Comparison of ENCODE assay signal across 8 mouse cellular contexts in the genomic region with DNA sequence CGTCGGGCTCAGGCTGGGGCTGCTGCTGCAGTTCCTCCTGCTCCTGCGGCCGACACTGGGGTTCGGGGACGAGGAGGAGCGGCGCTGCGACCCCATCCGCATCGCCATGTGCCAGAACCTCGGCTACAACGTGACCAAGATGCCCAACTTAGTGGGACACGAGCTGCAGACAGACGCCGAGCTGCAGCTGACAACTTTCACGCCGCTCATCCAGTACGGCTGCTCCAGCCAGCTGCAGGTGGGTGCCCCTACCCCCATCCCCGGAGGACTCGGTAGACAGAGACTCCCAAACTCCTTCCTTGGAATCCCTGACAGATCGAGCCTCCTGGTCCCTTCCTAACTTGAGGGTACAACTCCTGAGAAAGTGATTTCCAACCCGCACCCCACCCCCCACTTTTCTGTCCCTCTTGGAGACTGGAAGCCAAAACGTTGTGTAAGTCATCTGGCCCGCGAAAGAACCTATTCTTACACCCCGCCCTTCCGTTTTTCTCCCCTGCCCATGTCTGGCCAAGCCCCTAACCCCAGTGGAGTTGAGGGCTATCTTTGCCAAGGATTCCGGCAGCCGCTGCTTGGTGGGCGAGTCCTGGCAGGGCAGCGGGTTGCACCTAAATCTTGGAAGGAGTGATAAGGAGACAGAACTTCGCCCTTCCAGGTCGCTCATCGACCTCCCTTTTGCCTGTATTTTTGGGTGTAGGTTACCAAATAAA. TPM values are rescaled to one million over a fixed set of nuclear protein-coding genes. Genes with fewer than 3 reads are reported as not detected.
DNase-seq lines count a peak whose midpoint lies in the region; ATAC-seq and TF ChIP-seq lines count a peak whose summit lies in the region.

No protein-coding gene starts in this region.

- 0% methylated on average over 35 of the region's 35 CpGs for WGBS in hindbrain, embryonic 15.5 days
- under 1% methylated on average over 35 of the region's 35 CpGs for WGBS in liver, embryonic 14.5 days (ENCODE audit: insufficient replicate concordance)

- TF ChIP-seq EP300 in liver, embryonic 14.5 days (IDR thresholded peaks at IDR 0.05; ENCODE audit: low read depth) = no peak

- peak overlapping the region; percentile 99 for H3K4me2 ChIP-seq in hindbrain, embryonic 15.5 days
- H3K4me2 ChIP-seq in liver, embryonic 14.5 days (ENCODE audit: low read depth) = peak overlapping the region; percentile 84

- no peaks in the 10 kb centered on the region for H3K36me3 ChIP-seq in hindbrain, embryonic 15.5 days
- H3K36me3 ChIP-seq in liver, embryonic 14.5 days (replicated peaks; ENCODE audit: control insufficient read depth, insufficient read depth, low read depth) = no peaks in the 10 kb centered on the region

- H3K4me1 ChIP-seq in hindbrain, embryonic 15.5 days (replicated peaks) = peaks cover 16% of the 10 kb centered on the region
- peaks cover 0 to 3% of the 10 kb centered on the region in 2 experiments; a peak in 1 of 4 replicates for H3K4me1 ChIP-seq in liver, embryonic 14.5 days (replicated peaks; ENCODE audit: control insufficient read depth in 2 of 2, insufficient read depth in 2 of 2, low read length in 1 of 2)

- no peaks in the 10 kb centered on the region for H3K9me3 ChIP-seq in hindbrain, embryonic 15.5 days
- no peaks in the 10 kb centered on the region for H3K9me3 ChIP-seq in liver, embryonic 14.5 days (ENCODE audit: control insufficient read depth, low read length)

- peak overlapping the region; percentile 91 for H3K4me3 ChIP-seq in left cerebral cortex, adult 2 months
- H3K4me3 ChIP-seq in hindbrain, embryonic 15.5 days = peak overlapping the region; percentile 72
- peak overlapping the region; percentile 44 to 61 for H3K4me3 ChIP-seq in liver, embryonic 14.5 days (ENCODE audit: insufficient read depth in 1 of 2, low read depth in 2 of 2, low read length in 2 of 2)

- no peak for DNase-seq in left cerebral cortex, adult 2 months (ENCODE audit: extremely low spot score in 1 of 2, low spot score in 2 of 2)
- DNase-seq in left cerebral cortex, postnatal 14 days (ENCODE audit: low spot score in 2 of 2) = no peak
- DNase-seq in adrenal gland, postnatal 36 days = peak; percentile 33 to 59
- peak; percentile 57 to 65 for DNase-seq in gastrocnemius, adult 8-10 months (ENCODE audit: low spot score in 2 of 2)
- DNase-seq in liver, embryonic 14.5 days (ENCODE audit: low read depth in 3 of 3, low spot score in 3 of 3) = no peak
- peak; percentile 61 for DNase-seq in neural tube, embryonic 10.5 days (ENCODE audit: extremely low spot score, low spot score)
- DNase-seq in ovary, postnatal 10 days (ENCODE audit: low spot score) = no peak

- H3K27ac ChIP-seq in left cerebral cortex, adult 2 months = peak overlapping the region; percentile 86
- peak overlapping the region; percentile 46 for H3K27ac ChIP-seq in hindbrain, embryonic 15.5 days (replicated peaks)
- no peak overlapping the region for H3K27ac ChIP-seq in liver, embryonic 14.5 days

- peak overlapping the region; percentile 73 for H3K9ac ChIP-seq in hindbrain, embryonic 15.5 days
- H3K9ac ChIP-seq in liver, embryonic 14.5 days (replicated peaks) = peak overlapping the region; percentile 46

- TF ChIP-seq CTCF in left cerebral cortex, adult 2 months (IDR thresholded peaks at IDR 0.05) = no peak
- no peak for TF ChIP-seq CTCF in liver, embryonic 14.5 days (IDR thresholded peaks at IDR 0.05; ENCODE audit: low read depth)

- peak; percentile 2; the same call in 1 of the 2 replicates for ATAC-seq in hindbrain, embryonic 15.5 days (ENCODE audit: low FRiP score, low read depth)
- ATAC-seq in liver, embryonic 14.5 days (ENCODE audit: insufficient read depth) = no peak

- H3K27me3 ChIP-seq in hindbrain, embryonic 15.5 days = 0 out of 2 replicates have a peak, but pooled peaks cover 3% of the 10 kb centered on the region
- peaks cover 33% of the 10 kb centered on the region for H3K27me3 ChIP-seq in liver, embryonic 14.5 days (ENCODE audit: control insufficient read depth, insufficient read depth, low read length)

- intact Hi-C loops in left cerebral cortex, adult 2 months (cut with DNase I) = loop anchor here (1.0 kb wide), 1 partner anchor 67 kb away; no protein-coding TSS in a partner anchor
- intact Hi-C loops in left cerebral cortex, postnatal 14 days (cut with DNase I) = loop anchor here (5.0 kb wide), 1 partner anchor 68 kb away; no protein-coding TSS in a partner anchor

RNA-seq across cellular contexts. Expression of a gene that starts 0.7 kb away (rescaled TPM):
- total RNA-seq in left cerebral cortex, adult 2 months (2021) = 1 to 10 TPM; 7.0 to 8.4 TPM
- 10 to 100 TPM in 1 of 2 experiments, 1 to 10 TPM in 1; 6.4 to 10.2 TPM for total RNA-seq in left cerebral cortex, postnatal 14 days (2021)
- total RNA-seq in adrenal gland, postnatal 36 days (2021) = 10 to 100 TPM; 41.2 to 43.4 TPM
- total RNA-seq in gastrocnemius, adult 8-10 months (2022) = 10 to 100 TPM; 16.8 to 33.2 (median 27.0) TPM
- polyA plus RNA-seq in hindbrain, embryonic 15.5 days (2015; fragmentation: Nextera tagmentation; extraction: Ambion mirVana) = 2.0 and 2.4 TPM in 2 replicates
- 1.7 and 2.0 TPM in 2 replicates for polyA plus RNA-seq in liver, embryonic 14.5 days (2012; rRNA removed)
- polyA plus RNA-seq in liver, embryonic 14.5 days (2014; fragmentation: Nextera tagmentation; extraction: Ambion mirVana) = 2.0 and 2.3 TPM in 2 replicates

RNA-seq across cellular contexts. Expression of a gene that starts 0.9 kb away (rescaled TPM):
- total RNA-seq in left cerebral cortex, adult 2 months (2021) = 10 to 100 TPM; 64.7 to 65.6 TPM
- total RNA-seq in left cerebral cortex, postnatal 14 days (2021) = 10 to 100 TPM; 62.6 to 69.4 TPM
- 100 to 1,000 TPM in 1 of 2 experiments, 10 to 100 TPM in 1; 85.2 to 126 TPM for total RNA-seq in adrenal gland, postnatal 36 days (2021)
- 10 to 100 TPM; 13.9 to 18.6 (median 15.0) TPM for total RNA-seq in gastrocnemius, adult 8-10 months (2022)
- 27.9 and 29.1 TPM in 2 replicates for polyA plus RNA-seq in hindbrain, embryonic 15.5 days (2015; fragmentation: Nextera tagmentation; extraction: Ambion mirVana)
- polyA plus RNA-seq in liver, embryonic 14.5 days (2012; rRNA removed) = 4.0 and 5.4 TPM in 2 replicates
- 12.7 and 13.6 TPM in 2 replicates for polyA plus RNA-seq in liver, embryonic 14.5 days (2014; fragmentation: Nextera tagmentation; extraction: Ambion mirVana)

Comparison
In these comparisons a context has a peak if more than half of its experiments do, and no peak if none do; other contexts are left out.
1. DNase-seq: peak in adrenal gland, postnatal 36 days (2 of 2), gastrocnemius, adult 8-10 months (2 of 2) and neural tube, embryonic 10.5 days (single experiment); none in left cerebral cortex, adult 2 months (0 of 2), left cerebral cortex, postnatal 14 days (0 of 2), liver, embryonic 14.5 days (0 of 3) and ovary, postnatal 10 days (single experiment).
2. Peak in every context shown above with its lines, with median percentiles within 50 percentile points of each other: H3K4me3 ChIP-seq.